Mouse (Mus musculus): ENCODE results near the gene Col26a1. TPM values are rescaled to one million over a fixed set of nuclear protein-coding genes. Genes with fewer than 3 reads are reported as not detected.

Gene Col26a1
- polyA plus RNA-seq, 1 experiment from 2014 or later = 63.0 TPM

DNA sequence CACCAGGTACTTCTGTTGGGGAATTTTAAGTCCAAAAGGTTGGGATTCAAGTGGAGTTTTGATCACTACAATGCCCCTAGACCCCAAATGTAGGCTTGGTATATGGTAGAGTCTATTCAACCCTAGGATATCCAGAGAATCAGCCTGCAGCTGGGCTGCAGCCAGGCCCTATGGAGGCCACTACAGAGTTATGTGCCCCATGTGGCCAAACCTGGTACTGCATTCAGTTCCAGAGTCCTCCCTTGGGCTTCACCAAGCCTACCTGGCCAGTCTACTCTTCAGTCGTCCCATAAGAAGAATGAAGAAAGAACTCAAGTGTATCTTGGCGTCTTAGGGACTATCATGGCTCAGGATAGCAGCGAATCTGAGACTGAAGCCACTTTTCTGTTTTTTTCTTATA lies 179.3 kb downstream of the Col26a1 start:
- peak; percentile 76 for DNase-seq (ENCODE audit: low spot score)
- 37% methylated on average over 3 of the region's 3 CpGs for WGBS
- H3K4me1 ChIP-seq (ENCODE audit: control insufficient read depth, insufficient read depth, low read length) = no peaks in the 10 kb centered on the region
- H3K4me3 ChIP-seq (ENCODE audit: low read depth, low read length) = no peak overlapping the region
- no peak overlapping the region for H3K4me2 ChIP-seq (ENCODE audit: low read depth, low read length)
- H3K27ac ChIP-seq (replicated peaks; ENCODE audit: low read depth, low read length) = no peak overlapping the region
- no peak for ATAC-seq (replicated peaks; ENCODE audit: insufficient number of reproducible peaks, low FRiP score, low TSS enrichment, low read depth)
- no peak overlapping the region for H3K9ac ChIP-seq (replicated peaks; ENCODE audit: low read length)
- H3K36me3 ChIP-seq (replicated peaks; ENCODE audit: control insufficient read depth, insufficient read depth, low read depth, low read length) = no peaks in the 10 kb centered on the region
- H3K9me3 ChIP-seq (replicated peaks; ENCODE audit: control insufficient read depth, low read length) = no peaks in the 10 kb centered on the region
- H3K27me3 ChIP-seq (ENCODE audit: control insufficient read depth, insufficient read depth, low read length) = no peaks in the 10 kb centered on the region

DNA sequence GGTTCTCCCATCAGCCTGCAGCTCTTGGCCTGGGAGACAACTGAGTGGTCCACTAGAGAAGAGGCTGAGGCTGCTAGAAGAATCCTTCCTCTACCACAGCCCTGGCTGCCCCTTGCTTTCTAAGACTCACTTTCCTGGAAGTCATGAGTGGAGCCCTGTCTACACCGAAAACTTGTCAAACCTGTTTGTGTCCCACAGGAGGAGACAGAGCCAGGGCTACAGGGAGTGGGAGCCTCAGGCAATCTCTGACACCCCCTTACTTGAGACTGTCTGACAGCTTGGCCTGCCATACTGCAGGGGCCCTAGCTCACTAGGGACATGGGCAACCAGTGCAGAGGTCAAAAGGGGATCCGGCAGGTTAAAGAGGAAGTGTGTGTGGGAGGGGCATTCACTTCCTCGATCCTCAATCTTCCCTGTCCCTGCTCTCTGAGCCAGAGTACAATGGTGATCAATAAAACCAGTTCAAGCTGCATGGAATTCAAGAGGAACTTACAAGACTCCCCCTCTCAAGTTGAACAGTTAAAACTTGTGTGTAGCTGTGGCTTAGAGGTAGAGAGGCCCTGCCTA lies 180.8 kb downstream of the Col26a1 start:
- WGBS = 55% methylated on average over 3 of the region's 3 CpGs
- no peak for ATAC-seq (replicated peaks; ENCODE audit: insufficient number of reproducible peaks, low FRiP score, low TSS enrichment, low read depth)
- no peaks in the 10 kb centered on the region for H3K27me3 ChIP-seq (ENCODE audit: control insufficient read depth, insufficient read depth, low read length)
- no peak overlapping the region for H3K4me2 ChIP-seq (ENCODE audit: low read depth, low read length)
- DNase-seq (ENCODE audit: low spot score) = peak; percentile 20
- no peaks in the 10 kb centered on the region for H3K36me3 ChIP-seq (replicated peaks; ENCODE audit: control insufficient read depth, insufficient read depth, low read depth, low read length)
- H3K9me3 ChIP-seq (replicated peaks; ENCODE audit: control insufficient read depth, low read length) = no peaks in the 10 kb centered on the region
- H3K9ac ChIP-seq (replicated peaks; ENCODE audit: low read length) = no peak overlapping the region
- no peak overlapping the region for H3K27ac ChIP-seq (replicated peaks; ENCODE audit: low read depth, low read length)
- no peak overlapping the region for H3K4me3 ChIP-seq (ENCODE audit: low read depth, low read length)
- H3K4me1 ChIP-seq (ENCODE audit: control insufficient read depth, insufficient read depth, low read length) = no peaks in the 10 kb centered on the region

DNA sequence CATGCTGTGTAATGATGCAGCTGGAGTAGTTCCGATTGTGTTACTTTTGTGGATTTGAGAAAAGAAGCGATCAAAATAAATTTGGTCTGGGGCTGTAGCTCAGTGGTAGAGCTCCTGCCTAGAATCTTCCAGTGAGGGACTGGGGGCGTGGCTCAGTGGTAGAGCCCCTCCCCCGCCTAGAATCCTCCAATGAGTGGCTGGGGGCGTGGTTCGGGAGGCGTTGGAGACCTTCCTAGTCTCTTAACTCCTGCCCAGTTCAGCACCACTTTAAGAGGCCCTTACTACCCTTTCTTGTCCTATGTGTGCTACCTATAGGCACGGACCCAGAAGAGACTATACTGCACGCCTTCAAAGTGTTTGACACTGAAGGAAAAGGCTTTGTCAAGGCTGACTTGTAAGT lies 185.4 kb downstream of the Col26a1 start:
- DNase-seq (ENCODE audit: low spot score) (no peak), ATAC-seq (replicated peaks; ENCODE audit: insufficient number of reproducible peaks, low FRiP score, low TSS enrichment, low read depth) (no peak)
- Histone ChIP-seq H3K4me2 (ENCODE audit: low read depth, low read length) (no peak overlapping the region), H3K9me3 (replicated peaks; ENCODE audit: control insufficient read depth, low read length) (no peaks in the 10 kb centered on the region), H3K27ac (replicated peaks; ENCODE audit: low read depth, low read length) (no peak overlapping the region), H3K9ac (replicated peaks; ENCODE audit: low read length) (no peak overlapping the region), H3K27me3 (ENCODE audit: control insufficient read depth, insufficient read depth, low read length) (no peaks in the 10 kb centered on the region), H3K4me1 (ENCODE audit: control insufficient read depth, insufficient read depth, low read length) (no peaks in the 10 kb centered on the region), H3K36me3 (replicated peaks; ENCODE audit: control insufficient read depth, insufficient read depth, low read depth, low read length) (no peaks in the 10 kb centered on the region), H3K4me3 (ENCODE audit: low read depth, low read length) (no peak overlapping the region)
- WGBS = 82% methylated on average over 9 of the region's 9 CpGs

DNA sequence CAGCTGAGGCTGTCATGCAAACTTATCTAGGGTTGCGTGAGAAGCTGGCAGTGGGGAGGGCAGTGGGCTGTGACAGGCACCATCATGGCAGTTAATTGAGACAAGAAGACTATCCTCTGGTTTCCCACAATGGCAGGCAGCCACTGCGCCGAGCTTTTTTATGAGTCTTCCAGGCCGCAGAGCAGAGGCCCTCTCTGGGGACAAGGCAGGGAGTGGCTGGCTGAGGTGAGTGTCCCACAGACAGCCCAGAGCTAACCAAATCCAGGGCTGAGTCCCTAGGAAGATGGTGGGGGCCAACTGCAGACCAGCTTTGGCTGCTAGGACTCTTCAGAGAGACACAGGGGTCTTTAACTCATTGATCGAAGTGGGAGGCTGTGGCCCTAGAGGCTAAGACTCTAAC lies 186.5 kb downstream of the Col26a1 start:
- no peaks in the 10 kb centered on the region for H3K27me3 ChIP-seq (ENCODE audit: control insufficient read depth, insufficient read depth, low read length)
- H3K36me3 ChIP-seq (replicated peaks; ENCODE audit: control insufficient read depth, insufficient read depth, low read depth, low read length) = no peaks in the 10 kb centered on the region
- H3K4me2 ChIP-seq (ENCODE audit: low read depth, low read length) = no peak overlapping the region
- H3K9me3 ChIP-seq (replicated peaks; ENCODE audit: control insufficient read depth, low read length) = no peaks in the 10 kb centered on the region
- no peak overlapping the region for H3K4me3 ChIP-seq (ENCODE audit: low read depth, low read length)
- DNase-seq (ENCODE audit: low spot score) (no peak), ATAC-seq (replicated peaks; ENCODE audit: insufficient number of reproducible peaks, low FRiP score, low TSS enrichment, low read depth) (no peak)
- H3K9ac ChIP-seq (replicated peaks; ENCODE audit: low read length) = no peak overlapping the region
- 91% methylated on average over 5 of the region's 5 CpGs for WGBS
- H3K27ac ChIP-seq (replicated peaks; ENCODE audit: low read depth, low read length) = no peak overlapping the region
- H3K4me1 ChIP-seq (ENCODE audit: control insufficient read depth, insufficient read depth, low read length) = no peaks in the 10 kb centered on the region

DNA sequence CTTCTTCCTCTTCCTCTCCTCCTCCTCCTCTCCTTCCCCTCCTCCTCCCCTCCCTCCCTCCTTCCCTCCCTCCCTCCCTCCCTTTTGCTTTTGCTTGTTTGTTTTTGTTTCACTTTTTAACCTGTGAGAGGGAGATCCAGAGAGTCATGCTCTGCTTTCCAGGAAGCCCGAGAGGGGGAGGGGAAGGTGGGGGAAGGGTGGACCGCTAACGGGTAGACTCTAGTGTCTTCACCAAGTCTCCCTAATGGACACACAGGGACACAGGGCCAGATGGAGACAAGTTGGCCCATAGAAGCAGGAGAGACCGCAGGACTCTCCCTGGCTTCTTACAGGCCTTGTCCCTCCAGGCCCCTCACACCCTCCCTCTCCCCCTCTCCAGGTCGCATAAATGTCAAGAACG lies 188.0 kb downstream of the Col26a1 start:
- 70% methylated on average over 6 of the region's 6 CpGs for WGBS
- no peaks in the 10 kb centered on the region for H3K4me1 ChIP-seq (ENCODE audit: control insufficient read depth, insufficient read depth, low read length)
- H3K36me3 ChIP-seq (replicated peaks; ENCODE audit: control insufficient read depth, insufficient read depth, low read depth, low read length) = no peaks in the 10 kb centered on the region
- H3K9ac ChIP-seq (replicated peaks; ENCODE audit: low read length) = no peak overlapping the region
- no peak overlapping the region for H3K4me3 ChIP-seq (ENCODE audit: low read depth, low read length)
- DNase-seq (ENCODE audit: low spot score) (no peak), ATAC-seq (replicated peaks; ENCODE audit: insufficient number of reproducible peaks, low FRiP score, low TSS enrichment, low read depth) (no peak)
- H3K4me2 ChIP-seq (ENCODE audit: low read depth, low read length) = no peak overlapping the region
- H3K27ac ChIP-seq (replicated peaks; ENCODE audit: low read depth, low read length) = no peak overlapping the region
- no peaks in the 10 kb centered on the region for H3K27me3 ChIP-seq (ENCODE audit: control insufficient read depth, insufficient read depth, low read length)
- H3K9me3 ChIP-seq (replicated peaks; ENCODE audit: control insufficient read depth, low read length) = no peaks in the 10 kb centered on the region

DNA sequence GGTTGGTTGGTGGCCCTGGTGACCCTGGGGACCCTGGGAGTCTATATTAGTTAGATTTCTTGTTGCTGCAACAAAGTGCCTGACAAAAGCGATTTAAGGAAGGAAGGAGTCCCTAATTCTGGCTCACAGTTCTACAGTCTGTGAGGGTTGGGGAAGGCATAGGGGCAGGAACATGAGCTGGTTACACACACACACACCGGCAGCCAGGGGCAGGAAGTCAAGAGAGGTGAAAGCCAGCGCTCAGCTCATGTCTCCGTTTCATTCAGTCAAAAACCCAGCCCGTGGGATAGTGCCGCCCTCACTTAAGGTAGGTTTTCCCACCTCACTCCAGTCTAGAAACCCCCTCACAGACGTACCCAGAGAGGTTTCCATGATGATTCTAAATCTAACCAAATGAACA lies 189.6 kb downstream of the Col26a1 start:
- H3K4me1 ChIP-seq (ENCODE audit: control insufficient read depth, insufficient read depth, low read length) = no peaks in the 10 kb centered on the region
- no peak for DNase-seq (ENCODE audit: low spot score)
- H3K4me2 ChIP-seq (ENCODE audit: low read depth, low read length) = no peak overlapping the region
- H3K36me3 ChIP-seq (replicated peaks; ENCODE audit: control insufficient read depth, insufficient read depth, low read depth, low read length) = no peaks in the 10 kb centered on the region
- no peak overlapping the region for H3K9ac ChIP-seq (replicated peaks; ENCODE audit: low read length)
- no peaks in the 10 kb centered on the region for H3K9me3 ChIP-seq (replicated peaks; ENCODE audit: control insufficient read depth, low read length)
- no peak overlapping the region for H3K4me3 ChIP-seq (ENCODE audit: low read depth, low read length)
- 80% methylated on average over 7 of the region's 7 CpGs for WGBS
- ATAC-seq (replicated peaks; ENCODE audit: insufficient number of reproducible peaks, low FRiP score, low TSS enrichment, low read depth) = no peak
- no peaks in the 10 kb centered on the region for H3K27me3 ChIP-seq (ENCODE audit: control insufficient read depth, insufficient read depth, low read length)
- H3K27ac ChIP-seq (replicated peaks; ENCODE audit: low read depth, low read length) = no peak overlapping the region

DNA sequence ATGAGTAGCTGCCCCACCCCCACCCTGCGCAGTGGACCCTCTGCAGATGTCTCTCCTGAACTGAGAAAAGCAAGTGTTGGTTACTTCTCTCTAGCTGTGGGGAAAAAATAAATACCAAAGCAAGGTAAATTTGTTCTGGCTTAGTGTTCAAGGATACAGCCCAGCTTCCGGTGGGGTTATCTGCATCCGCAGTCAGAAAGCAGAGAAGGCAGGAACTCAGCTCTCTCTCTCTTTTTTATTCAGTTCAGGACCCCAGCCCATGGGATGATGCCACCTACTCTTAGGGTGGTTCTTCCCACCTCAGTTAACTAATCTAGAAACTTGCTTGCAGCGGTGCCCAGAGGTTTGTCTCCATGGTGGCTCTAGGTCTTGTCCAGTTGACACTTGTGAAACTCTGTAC lies 190.2 kb downstream of the Col26a1 start, which contains the start of gene Myl10:
TSS of gene Myl10 (plus strand) at position 363 of the 400 bp plus-strand sequence.
- Histone ChIP-seq H3K36me3 (replicated peaks; ENCODE audit: control insufficient read depth, insufficient read depth, low read depth, low read length) (no peaks in the 10 kb centered on the region), H3K4me3 (ENCODE audit: low read depth, low read length) (no peak within 1 kb of the TSS), H3K27me3 (ENCODE audit: control insufficient read depth, insufficient read depth, low read length) (no peaks in the 10 kb centered on the region), H3K4me1 (ENCODE audit: control insufficient read depth, insufficient read depth, low read length) (no peaks in the 10 kb centered on the region), H3K9ac (replicated peaks; ENCODE audit: low read length) (no peak within 1 kb of the TSS), H3K4me2 (ENCODE audit: low read depth, low read length) (no peak within 1 kb of the TSS), H3K27ac (replicated peaks; ENCODE audit: low read depth, low read length) (no peak within 1 kb of the TSS), H3K9me3 (replicated peaks; ENCODE audit: control insufficient read depth, low read length) (no peaks in the 10 kb centered on the region)
- DNase-seq (ENCODE audit: low spot score) (no peak), ATAC-seq (replicated peaks; ENCODE audit: insufficient number of reproducible peaks, low FRiP score, low TSS enrichment, low read depth) (no peak)
- WGBS = 96% methylated on average over 4 of the region's 4 CpGs
